Mouse (Mus musculus) liver, adult (tissue): ENCODE data around the gene Sgk2.

Source experiments
- GATA4 ChIP-seq: IDR thresholded peaks from 2 replicates; pipeline ENCODE4 v1.6.1; 2014; ENCODE audit warnings: mild to moderate bottlenecking, low read length; ENCODE audit not compliant: insufficient replicate concordance

The Sgk2 gene

DNA sequence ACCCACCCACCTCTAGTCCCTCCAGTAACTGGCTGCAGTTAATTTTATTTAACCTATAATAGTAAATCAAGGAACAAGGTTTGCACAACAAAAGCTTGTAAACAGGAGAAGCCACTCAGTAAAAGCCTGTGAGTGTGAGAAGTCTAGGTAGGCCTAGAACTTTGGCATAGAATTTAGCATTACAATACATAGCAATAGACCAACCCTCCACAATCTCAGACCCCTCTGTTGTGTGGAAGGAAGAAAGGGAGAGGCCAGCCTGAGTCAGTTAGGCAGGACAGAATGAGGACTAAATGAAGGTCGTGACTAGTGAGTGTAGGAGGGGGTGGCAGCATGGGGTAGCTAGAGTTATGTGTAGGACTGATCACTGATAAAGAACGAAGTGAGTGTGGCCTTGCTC, 44.6 kb downstream of the Sgk2 start:
- TF ChIP-seq GATA4 = no peak

DNA sequence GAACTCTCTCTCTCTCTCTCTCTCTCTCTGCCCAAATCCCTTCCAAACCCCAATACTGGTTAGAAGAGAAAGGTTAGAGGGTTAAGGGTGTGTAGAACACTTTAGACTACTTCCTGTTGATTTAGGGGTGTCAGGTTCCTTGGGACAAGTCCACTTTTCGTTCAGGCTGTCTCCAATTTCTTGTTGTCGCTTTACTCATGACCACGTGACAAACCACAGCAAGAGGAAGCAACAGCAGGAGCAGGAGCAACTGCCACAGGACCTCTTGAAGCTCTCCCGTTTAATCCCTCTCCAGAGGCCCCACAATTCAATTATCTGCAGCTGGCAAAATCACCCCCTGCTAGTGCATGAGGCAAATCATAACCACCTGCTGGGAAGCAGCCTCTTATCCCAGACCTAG, 45.5 kb downstream of the Sgk2 start:
- no peak for TF ChIP-seq GATA4

GRCm38 (mm10) chr2:163039940-163040339, 52.8 kb downstream of the Sgk2 start:
- no peak for TF ChIP-seq GATA4

- TF ChIP-seq GATA4 = no peak
Observed at GRCm38 (mm10) chr2:163048125-163048524, 61.0 kb downstream of the Sgk2 start.

DNA sequence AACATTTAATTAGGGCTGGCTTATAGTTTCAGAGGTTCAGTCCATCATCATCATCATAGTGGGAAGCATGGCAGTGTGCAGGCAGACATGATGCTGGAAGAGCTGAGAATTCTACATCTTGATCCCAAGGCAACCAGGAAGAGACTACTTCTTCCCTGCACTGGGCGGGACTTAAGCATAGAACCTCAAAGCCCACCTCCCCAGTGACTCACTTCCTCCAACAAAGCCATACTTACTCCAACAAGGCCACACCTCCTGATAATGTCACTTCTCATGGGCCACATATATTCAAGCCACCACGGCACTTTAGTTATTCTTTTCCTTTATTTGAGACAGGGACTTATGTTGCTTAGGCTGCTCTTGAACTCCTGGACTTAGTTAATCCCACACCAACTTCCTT, 62.0 kb downstream of the Sgk2 start:
- TF ChIP-seq GATA4 = no peak

- no peak for TF ChIP-seq GATA4
Observed at GRCm38 (mm10) chr2:163051691-163052090, 64.6 kb downstream of the Sgk2 start.

DNA sequence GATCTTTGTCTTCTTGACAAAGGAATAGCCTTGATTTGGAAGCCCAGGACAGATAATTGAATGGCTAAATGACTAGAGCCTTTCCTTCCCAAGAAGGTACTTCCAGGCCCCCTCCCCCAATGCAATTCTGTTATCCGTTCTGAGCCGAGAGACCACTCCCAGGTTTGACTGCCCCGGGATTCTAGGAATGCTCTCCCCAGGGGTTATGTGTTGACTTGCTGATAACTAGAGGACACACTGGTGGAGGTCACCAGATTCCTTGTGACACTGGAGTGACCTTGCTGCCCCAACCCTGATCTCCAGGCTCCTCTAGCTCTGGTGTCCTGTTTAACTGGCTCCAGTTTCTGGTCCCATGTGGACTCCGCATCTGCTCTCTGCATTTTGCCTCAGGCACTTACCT, 65.0 kb downstream of the Sgk2 start:
- TF ChIP-seq GATA4 = no peak

DNA sequence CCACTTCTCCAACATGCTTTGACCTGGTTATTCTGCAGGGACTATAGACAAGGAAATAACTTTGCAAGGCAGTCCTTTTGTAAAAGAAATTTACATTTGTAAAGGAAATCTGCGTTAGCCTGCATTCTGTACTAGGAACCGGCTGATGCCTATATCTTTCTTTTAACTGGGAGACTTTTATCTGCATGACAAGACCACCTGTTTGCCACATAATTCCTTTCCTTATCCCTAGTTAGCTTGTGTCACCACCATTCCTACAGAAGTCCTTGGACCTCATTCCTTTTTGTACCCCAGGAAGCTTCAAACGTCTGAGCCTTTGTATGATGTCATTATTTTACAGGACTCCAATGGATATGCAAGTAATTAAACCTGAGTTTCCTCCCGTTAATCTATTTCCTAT, 65.7 kb downstream of the Sgk2 start:
- no peak for TF ChIP-seq GATA4

- peak; percentile 63; the same call in 1 of the 2 replicates for TF ChIP-seq GATA4
Observed at GRCm38 (mm10) chr2:163054335-163054840, 67.3 kb downstream of the Sgk2 start, which contains the start of gene Mybl2. TSS of gene Mybl2 (plus strand) at chr2:163054687.

DNA sequence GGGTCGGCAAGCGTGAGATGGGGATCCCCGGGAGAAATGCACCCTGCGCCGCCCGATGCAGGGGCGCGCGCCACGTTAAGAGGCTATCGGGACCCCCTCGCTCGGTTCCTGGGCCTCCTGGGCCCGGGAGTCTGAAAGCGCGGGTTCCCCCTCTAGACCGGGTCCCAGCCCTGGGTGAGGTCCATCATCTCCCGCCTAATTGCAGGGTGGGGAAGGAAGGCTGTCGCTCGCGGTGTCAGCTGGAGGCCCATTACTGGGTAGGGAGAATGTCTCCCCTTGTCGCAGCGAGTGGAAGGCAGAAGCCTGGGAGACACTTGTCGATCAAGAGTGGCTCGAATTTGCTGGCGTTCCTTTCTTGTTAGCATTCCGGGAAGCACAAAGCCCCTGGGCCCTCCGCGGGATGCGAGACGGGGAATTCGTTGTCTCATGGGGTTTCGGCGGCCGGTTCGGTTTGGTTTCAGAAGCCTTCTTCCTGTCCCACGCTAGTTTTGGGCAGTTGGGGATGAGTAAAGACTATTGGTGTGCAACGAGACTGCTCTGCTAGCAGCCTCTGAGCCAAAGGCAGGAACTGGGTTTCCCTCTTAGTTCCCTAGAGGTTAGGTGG, 67.9 kb downstream of the Sgk2 start:
- TF ChIP-seq GATA4 = no peak

DNA sequence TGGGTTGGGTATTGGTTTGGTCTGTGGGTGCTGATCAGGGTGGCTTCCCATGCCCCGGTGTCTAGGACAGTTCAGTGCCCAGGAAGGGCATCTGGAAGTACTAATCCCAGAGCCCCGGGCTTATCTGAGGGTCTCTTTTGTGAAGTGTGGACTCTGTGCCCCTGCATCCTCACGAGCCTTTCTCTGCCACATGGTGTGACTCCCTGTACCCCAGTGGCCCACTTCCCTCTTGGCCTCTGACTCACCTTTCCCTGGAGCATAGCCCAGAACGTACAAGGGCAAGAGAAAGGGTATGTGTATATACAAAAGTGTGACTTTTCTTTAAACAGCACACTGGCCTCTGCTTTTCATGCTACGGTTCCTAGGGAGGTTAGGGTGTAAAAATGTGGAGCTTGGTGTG, 68.6 kb downstream of the Sgk2 start:
- TF ChIP-seq GATA4 = no peak

DNA sequence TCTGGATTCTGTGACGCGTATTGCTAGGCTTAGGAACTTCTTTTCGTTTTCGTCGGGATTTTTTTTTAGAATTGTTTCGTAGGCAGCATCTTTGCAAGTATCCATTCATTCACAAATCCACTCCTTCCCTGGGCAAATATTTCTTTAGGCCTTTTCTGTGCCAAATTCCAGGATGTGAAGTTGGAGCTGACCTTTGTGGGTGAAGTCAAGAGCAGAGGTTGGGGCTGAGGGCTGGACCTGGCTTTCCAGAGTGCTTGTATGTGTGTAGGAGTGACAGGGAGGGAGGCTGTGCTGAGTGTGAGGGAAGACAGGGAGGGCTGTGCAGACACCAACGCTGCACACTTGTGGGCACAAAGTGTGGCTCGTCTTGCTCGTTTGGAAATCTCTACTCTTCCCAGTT, 69.5 kb downstream of the Sgk2 start:
- no peak for TF ChIP-seq GATA4

- TF ChIP-seq GATA4 = no peak
Observed at GRCm38 (mm10) chr2:163060630-163061029, 73.5 kb downstream of the Sgk2 start.

- TF ChIP-seq GATA4 = no peak
Observed at GRCm38 (mm10) chr2:163061203-163062118, 74.3 kb downstream of the Sgk2 start.

DNA sequence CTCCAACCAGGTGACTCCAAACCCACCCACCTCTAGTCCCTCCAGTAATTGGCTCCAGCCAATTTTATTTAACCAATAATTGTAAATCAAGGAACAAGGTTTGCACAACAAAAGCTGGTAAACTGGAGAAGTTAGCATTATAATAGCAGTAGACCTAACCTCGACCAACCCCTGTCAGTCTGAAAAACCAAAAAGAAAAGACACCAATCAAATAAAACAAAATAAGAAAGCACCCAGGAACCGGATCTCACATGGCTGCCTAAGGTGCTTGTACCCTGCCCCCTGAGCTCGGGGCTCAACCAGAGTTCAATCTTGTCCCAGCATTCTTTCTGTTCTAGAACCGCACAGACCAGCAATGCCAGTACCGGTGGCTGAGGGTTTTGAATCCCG, 75.0 kb downstream of the Sgk2 start:
- no peak for TF ChIP-seq GATA4
